Mouse (Mus musculus): ENCODE data around the gene Otx2. TPM values are rescaled to one million over a fixed set of nuclear protein-coding genes. Genes with fewer than 3 reads are reported as not detected.

Otx2 gene
- not detected for total RNA-seq (2021)

- DNase-seq = no peak
These were observed at the start of gene Otx2 for GRCm38 (mm10) chr14:48673541-48673940. Gene Otx2 (minus strand): TSS chr14:48673819.

- no peak for DNase-seq
These were observed 49.1 kb upstream of the Otx2 start for GRCm38 (mm10) chr14:48722763-48723162.

- no peak for DNase-seq
These were observed 45.7 kb upstream of the Otx2 start for GRCm38 (mm10) chr14:48719296-48719695.

DNA sequence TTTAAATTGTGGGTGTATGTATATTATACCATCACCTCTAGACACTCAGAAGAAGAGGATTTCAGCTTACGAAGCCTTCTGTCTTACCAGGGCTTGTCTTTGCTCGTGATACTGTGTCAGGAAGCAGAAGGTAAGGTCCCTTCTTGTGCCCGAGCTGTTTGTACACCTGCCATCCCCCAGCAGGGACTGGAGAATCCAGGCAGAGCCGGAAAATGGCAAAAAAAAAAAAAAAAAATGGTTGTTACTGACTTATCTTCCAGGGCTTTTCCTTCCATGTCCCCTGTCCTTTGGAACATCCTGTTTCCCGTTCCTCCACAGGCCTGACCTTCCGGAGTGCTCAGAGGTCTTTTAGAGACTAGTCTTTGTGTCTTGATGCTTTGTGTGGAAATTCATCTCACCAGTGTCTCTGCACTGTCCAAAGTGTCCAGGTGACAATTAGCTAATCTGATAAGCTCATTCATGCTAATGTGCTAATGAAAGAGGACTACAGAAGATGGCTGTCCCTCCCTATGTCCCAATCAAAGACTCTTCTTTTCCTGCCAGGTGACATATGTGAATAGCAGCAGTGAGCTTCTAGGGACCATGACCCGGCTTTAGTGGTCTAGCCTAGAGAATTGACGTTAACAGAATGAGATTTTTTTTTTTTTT, 44.1 kb upstream of the Otx2 start:
- DNase-seq = no peak

DNA sequence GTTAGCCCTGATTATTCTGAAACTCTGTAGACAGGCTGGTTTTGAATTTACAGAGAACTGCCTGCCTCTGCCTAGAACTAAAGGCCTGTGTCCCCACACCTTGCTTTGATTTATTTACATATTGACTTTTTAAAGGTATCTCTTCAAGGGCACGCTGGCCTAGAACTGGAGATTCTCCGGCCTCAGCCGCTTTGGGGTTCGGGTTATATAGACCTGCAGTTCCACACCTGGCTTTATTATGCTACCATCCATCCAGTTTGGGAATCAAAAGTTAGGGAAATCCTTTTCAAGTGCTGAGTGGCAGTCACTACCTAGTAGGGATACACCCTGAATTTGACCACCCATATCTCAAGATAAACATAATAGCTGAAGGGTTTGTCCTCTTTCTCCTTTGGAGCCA, 42.8 kb upstream of the Otx2 start:
- no peak for DNase-seq

- no peak for DNase-seq
These were observed 37.3 kb upstream of the Otx2 start for GRCm38 (mm10) chr14:48710871-48711370.

DNA sequence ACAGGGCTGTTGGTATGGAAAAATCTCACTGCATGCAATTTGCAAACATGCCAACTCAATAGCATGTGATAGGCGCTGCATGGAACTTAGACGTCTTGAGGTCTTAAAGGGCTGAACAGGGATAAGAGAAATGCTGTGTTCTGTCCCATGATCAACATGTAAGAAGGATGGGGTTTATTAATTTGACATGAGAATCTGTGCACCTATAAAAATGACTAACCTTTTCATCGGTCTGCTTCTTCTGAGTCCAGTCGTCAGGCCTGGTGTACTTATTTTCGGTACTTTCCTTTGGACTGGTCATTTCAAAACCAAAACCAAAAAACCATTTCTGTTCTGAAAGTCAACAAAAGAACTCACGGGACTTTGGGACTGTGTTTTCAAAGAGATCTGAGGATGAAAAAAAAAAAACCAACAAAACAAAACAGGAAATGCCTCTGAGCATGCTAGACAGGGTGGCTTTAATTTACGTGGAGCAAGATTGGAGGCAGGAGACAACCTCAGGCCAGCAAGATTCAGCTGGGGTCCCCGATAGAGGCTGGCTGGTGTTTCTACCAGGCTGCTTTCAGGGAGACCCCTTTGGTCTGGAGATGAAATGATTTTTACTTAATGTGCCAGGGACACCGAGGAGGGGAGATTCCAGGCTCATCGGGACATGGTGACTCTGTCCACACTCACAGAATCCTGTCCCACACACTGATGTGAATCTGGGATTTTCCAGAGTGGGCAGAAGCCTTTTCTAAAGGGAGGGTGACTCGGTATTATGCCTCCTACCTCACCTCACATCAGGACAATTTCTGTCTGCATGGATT, 36.6 kb upstream of the Otx2 start:
- no peak for DNase-seq

- peak; percentile 7 for DNase-seq
These were observed 35.9 kb upstream of the Otx2 start for GRCm38 (mm10) chr14:48709371-48710061.

- no peak for DNase-seq
These were observed 34.3 kb upstream of the Otx2 start for GRCm38 (mm10) chr14:48707844-48708383.

GRCm38 (mm10) chr14:48707391-48707790, 33.8 kb upstream of the Otx2 start:
- DNase-seq = no peak

GRCm38 (mm10) chr14:48700790-48701370, 27.3 kb upstream of the Otx2 start:
- no peak for DNase-seq

DNA sequence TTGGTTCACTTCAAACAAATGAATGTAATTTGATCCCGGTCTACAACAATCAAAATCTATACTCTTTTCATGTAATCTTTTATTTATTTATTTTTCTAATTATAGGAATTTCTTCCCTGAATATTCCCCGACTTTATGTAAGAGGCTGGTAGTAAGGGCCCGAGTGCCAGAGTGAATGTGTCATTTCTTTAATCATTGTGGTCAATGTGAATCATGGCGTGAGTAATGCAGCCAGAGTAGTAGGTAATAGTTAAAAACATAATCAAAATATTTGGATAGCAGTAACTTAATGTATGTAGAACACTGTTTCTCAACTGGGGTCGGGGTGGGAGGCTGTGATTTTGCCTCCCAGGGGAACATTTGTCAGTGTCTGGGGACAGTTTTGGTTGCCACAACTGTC, 6.0 kb upstream of the Otx2 start:
- DNase-seq = no peak

GRCm38 (mm10) chr14:48678674-48679073, 5.1 kb upstream of the Otx2 start:
- no peak for DNase-seq

DNA sequence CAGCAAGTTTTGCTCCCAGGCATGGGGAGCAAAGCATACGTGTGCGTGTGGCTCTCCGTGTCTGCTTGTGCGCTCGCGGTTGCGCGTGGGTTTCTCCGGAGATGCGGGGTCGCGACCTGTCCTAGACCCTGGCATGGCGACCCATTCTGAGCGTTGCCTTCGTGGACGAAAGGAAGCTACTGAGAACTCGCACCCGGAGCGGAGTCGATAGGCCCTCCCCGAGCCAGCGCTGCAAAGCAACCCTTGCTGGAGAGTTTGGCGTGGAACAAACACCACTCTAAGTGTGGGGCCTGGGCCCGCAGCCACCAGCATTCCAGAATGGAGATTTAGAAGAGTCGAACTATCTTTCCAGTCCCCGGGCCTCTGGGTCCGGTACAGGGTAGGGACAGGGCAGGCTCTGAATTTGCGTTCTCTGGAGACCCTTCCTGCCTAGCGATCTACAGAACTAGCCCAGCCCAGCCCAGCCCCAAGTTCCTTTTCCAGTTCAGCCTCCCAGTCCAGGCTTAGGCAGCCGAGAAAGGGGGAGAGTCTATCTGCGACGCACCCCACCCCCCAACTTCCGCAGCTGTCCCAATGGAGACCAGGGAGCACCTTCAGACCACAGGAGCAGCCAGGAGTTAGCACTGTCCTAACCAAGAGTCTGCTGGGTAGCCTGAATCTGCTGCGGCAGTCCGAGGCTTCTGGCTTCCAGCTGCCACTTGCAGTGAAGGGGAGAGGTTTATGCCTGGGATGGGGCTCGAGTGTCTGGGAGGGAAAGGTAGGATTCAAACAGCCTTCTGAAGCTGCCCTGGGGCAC, 615 bp upstream of the Otx2 start:
- DNase-seq = no peak

- DNase-seq = no peak
These were observed 925 bp downstream of the Otx2 start for GRCm38 (mm10) chr14:48672611-48673176.

DNA sequence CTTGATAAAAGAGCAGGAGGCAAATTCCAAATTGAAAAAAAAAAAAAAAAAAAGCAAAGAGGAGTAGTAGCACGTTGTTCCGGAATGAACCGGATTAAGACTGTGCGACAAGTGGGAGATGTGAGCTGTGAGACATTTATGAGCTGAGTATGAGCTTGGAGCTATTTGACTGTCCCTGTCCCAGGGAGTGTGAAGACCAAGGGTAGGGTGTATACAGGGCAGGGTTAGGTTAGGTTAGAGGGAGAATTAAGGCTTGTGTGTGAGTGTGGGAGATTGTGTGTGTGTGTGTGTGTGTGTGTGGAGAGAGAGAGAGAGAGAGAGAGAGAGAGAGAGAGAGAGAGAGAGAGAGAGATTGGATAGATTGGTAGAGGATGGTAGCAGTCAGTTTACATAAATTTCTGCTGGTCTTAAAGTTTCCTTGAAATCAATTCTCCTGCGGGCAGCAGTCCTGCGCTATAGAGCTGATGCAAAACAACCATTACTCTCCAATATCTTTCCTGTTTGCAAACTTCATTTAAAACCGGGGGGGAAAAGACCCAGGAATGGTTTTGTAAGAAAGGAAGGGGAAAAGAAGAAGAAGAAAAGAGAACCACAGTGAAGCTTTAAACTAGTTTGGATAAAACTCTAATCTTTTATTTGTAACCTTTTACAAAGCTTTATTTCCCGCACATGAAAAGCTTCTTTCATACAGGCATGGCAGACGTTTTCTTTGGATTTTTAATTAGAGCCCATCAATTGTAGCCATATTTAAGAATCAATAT, 2.0 kb downstream of the Otx2 start:
- no peak for DNase-seq

- DNase-seq = no peak
These were observed 2.7 kb downstream of the Otx2 start for GRCm38 (mm10) chr14:48670761-48671479.

- DNase-seq = no peak
These were observed 3.4 kb downstream of the Otx2 start for GRCm38 (mm10) chr14:48670258-48670630.

- DNase-seq = no peak
These were observed 3.9 kb downstream of the Otx2 start for GRCm38 (mm10) chr14:48669541-48670257.
